In the genomic region with DNA sequence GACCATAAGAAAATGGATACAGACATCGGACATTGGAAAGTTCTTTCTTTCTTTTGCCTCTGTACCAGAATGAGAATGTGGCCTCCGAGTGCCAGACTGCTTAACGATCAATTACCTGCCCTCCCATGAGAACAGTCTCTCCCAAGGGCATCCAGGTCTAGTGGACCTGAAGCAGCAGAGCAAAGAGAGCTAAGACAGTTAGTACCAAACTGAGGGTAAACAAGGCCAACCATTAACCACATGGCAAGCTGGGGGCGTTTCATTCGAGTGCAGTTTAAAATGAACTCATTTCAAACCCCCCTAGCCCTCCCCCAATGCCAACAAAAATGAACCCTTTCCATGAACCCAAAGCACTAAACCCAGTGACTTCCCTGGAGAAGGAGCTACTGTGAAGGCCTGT, we compare ENCODE assay signal across 16 mouse cellular contexts. TPM values are rescaled to one million over a fixed set of nuclear protein-coding genes. Genes with fewer than 3 reads are reported as not detected.
DNase-seq lines count a peak whose midpoint lies in the region; ATAC-seq and TF ChIP-seq lines count a peak whose summit lies in the region.
"Had no signal": no experiment of that assay in that cellular context is flagged by ENCODE, and none has a peak within 500 bp of the region (broad histone marks: within the 10 kb centered on the region; RNA-seq: fewer than 3 reads in every experiment).

No protein-coding gene starts in this region.

- H3K4me2 ChIP-seq in liver, postnatal 0 days (ENCODE audit: low read depth, low read length) = no peak overlapping the region
- no peak overlapping the region for H3K4me2 ChIP-seq in liver, embryonic 12.5 days
- no peak overlapping the region for H3K4me2 ChIP-seq in kidney, embryonic 15.5 days
- no peak overlapping the region for H3K4me2 ChIP-seq in intestine, postnatal 0 days (replicated peaks; ENCODE audit: low read depth)
- H3K4me2 ChIP-seq: forebrain, embryonic 13.5 days; heart, embryonic 12.5 days had no signal

- no peak overlapping the region for H3K9ac ChIP-seq in liver, postnatal 0 days (replicated peaks)
- H3K9ac ChIP-seq in liver, embryonic 12.5 days = no peak overlapping the region
- no peak overlapping the region for H3K9ac ChIP-seq in kidney, embryonic 15.5 days
- H3K9ac ChIP-seq in intestine, postnatal 0 days (ENCODE audit: low read depth, low read length) = no peak overlapping the region
- H3K9ac ChIP-seq: forebrain, embryonic 13.5 days; forebrain, postnatal 0 days; heart, embryonic 12.5 days had no signal

- no peak for TF ChIP-seq EP300 in liver, postnatal 0 days (IDR thresholded peaks at IDR 0.05; ENCODE audit: low read depth)

- H3K9me3 ChIP-seq in liver, postnatal 0 days (ENCODE audit: low read length) = no peaks in the 10 kb centered on the region
- H3K9me3 ChIP-seq in liver, embryonic 12.5 days (replicated peaks) = no peaks in the 10 kb centered on the region
- no peaks in the 10 kb centered on the region for H3K9me3 ChIP-seq in kidney, embryonic 15.5 days (replicated peaks)
- H3K9me3 ChIP-seq in intestine, postnatal 0 days (ENCODE audit: control insufficient read depth) = no peaks in the 10 kb centered on the region
- H3K9me3 ChIP-seq: embryonic facial prominence, embryonic 10.5 days; forebrain, embryonic 13.5 days; heart, embryonic 12.5 days had no signal

- ATAC-seq in liver, postnatal 0 days = peak; percentile 48
- no peak for ATAC-seq in liver, embryonic 12.5 days
- ATAC-seq in kidney, embryonic 15.5 days (replicated peaks; ENCODE audit: low FRiP score) = peak; percentile 71; the same call in 1 of the 2 replicates
- ATAC-seq in intestine, postnatal 0 days = no peak
- ATAC-seq: forebrain, embryonic 13.5 days; forebrain, postnatal 0 days had no signal

- no peak overlapping the region for H3K4me3 ChIP-seq in liver, postnatal 0 days (ENCODE audit: low read depth, low read length)
- H3K4me3 ChIP-seq in liver, embryonic 12.5 days = no peak overlapping the region
- no peak overlapping the region for H3K4me3 ChIP-seq in kidney, embryonic 15.5 days (replicated peaks)
- no peak overlapping the region for H3K4me3 ChIP-seq in intestine, postnatal 0 days (ENCODE audit: low read depth, low read length)
- H3K4me3 ChIP-seq: embryonic facial prominence, embryonic 10.5 days; forebrain, embryonic 13.5 days; heart, embryonic 12.5 days had no signal

- H3K4me1 ChIP-seq in liver, postnatal 0 days (ENCODE audit: insufficient read depth) = no peaks in the 10 kb centered on the region
- peaks cover 52% of the 10 kb centered on the region for H3K4me1 ChIP-seq in liver, embryonic 12.5 days
- H3K4me1 ChIP-seq in kidney, embryonic 15.5 days = no peaks in the 10 kb centered on the region
- H3K4me1 ChIP-seq in intestine, postnatal 0 days (replicated peaks; ENCODE audit: control insufficient read depth, insufficient read depth, low read length) = no peaks in the 10 kb centered on the region

- no peaks in the 10 kb centered on the region for H3K36me3 ChIP-seq in liver, postnatal 0 days (replicated peaks; ENCODE audit: insufficient read depth, low read length)
- H3K36me3 ChIP-seq in liver, embryonic 12.5 days = no peaks in the 10 kb centered on the region
- no peaks in the 10 kb centered on the region for H3K36me3 ChIP-seq in kidney, embryonic 15.5 days
- no peaks in the 10 kb centered on the region for H3K36me3 ChIP-seq in intestine, postnatal 0 days (ENCODE audit: control insufficient read depth, insufficient read depth)
- H3K36me3 ChIP-seq: embryonic facial prominence, embryonic 10.5 days; heart, embryonic 12.5 days had no signal

- WGBS in liver, postnatal 0 days (ENCODE audit: insufficient replicate concordance) = 68% methylated on average over 5 of the region's 5 CpGs
- 85% methylated on average over 5 of the region's 5 CpGs for WGBS in liver, embryonic 12.5 days (ENCODE audit: insufficient replicate concordance)
- 67% methylated on average over 5 of the region's 5 CpGs for WGBS in kidney, embryonic 15.5 days
- 84% methylated on average over 5 of the region's 5 CpGs for WGBS in intestine, postnatal 0 days

- H3K27me3 ChIP-seq in liver, postnatal 0 days (ENCODE audit: insufficient read depth, low read length) = no peaks in the 10 kb centered on the region
- H3K27me3 ChIP-seq in liver, embryonic 12.5 days (replicated peaks) = no peaks in the 10 kb centered on the region
- peaks cover 4% of the 10 kb centered on the region; the same call in 1 of the 2 replicates for H3K27me3 ChIP-seq in kidney, embryonic 15.5 days
- no peaks in the 10 kb centered on the region for H3K27me3 ChIP-seq in intestine, postnatal 0 days (replicated peaks; ENCODE audit: control insufficient read depth, insufficient read depth, low read length)
- H3K27me3 ChIP-seq: forebrain, embryonic 13.5 days; heart, embryonic 12.5 days had no signal

- 0 out of 2 replicates have a peak overlapping the region, but pooled peaks have one; percentile 16 for H3K27ac ChIP-seq in liver, postnatal 0 days (ENCODE audit: low read depth)
- no peak overlapping the region for H3K27ac ChIP-seq in liver, embryonic 12.5 days
- peak overlapping the region; percentile 41; the same call in 1 of the 2 replicates for H3K27ac ChIP-seq in kidney, embryonic 15.5 days
- H3K27ac ChIP-seq in intestine, postnatal 0 days (ENCODE audit: low read depth, low read length) = no peak overlapping the region
- H3K27ac ChIP-seq: embryonic facial prominence, embryonic 10.5 days; forebrain, embryonic 13.5 days had no signal

- no peak for TF ChIP-seq CTCF in liver, postnatal 0 days (IDR thresholded peaks at IDR 0.05; ENCODE audit: low read depth)
- TF ChIP-seq CTCF in intestine, postnatal 0 days (IDR thresholded peaks at IDR 0.05; ENCODE audit: low read depth) = no peak

- no peak for DNase-seq in liver, postnatal 0 days
- peak; percentile 33 for DNase-seq in kidney, postnatal 10 days
- DNase-seq in kidney, postnatal 4 days = peak; percentile 27 to 50
- DNase-seq in thymus, postnatal 14 days = no peak
- DNase-seq: adrenal gland, adult 2 months; cerebellum, adult 2 months; cerebellum, postnatal 10 days; forebrain, postnatal 0 days; gastrocnemius, postnatal 14 days; heart, postnatal 36 days had no signal

RNA-seq across cellular contexts. Expression of gene Gpc4, which starts 12.1 kb away (rescaled TPM):
- 15.8 and 19.7 TPM in 2 replicates for polyA plus RNA-seq in liver, postnatal 0 days (2015; fragmentation: Nextera tagmentation; extraction: Ambion mirVana)
- 6.3 and 7.2 TPM in 2 replicates for polyA plus RNA-seq in liver, embryonic 12.5 days (2016; fragmentation: Nextera tagmentation; extraction: Ambion mirVana)
- polyA plus RNA-seq in kidney, embryonic 15.5 days (2015; fragmentation: Nextera tagmentation; extraction: Ambion mirVana) = 71.2 and 77.5 TPM in 2 replicates
- polyA plus RNA-seq in intestine, postnatal 0 days (2015; fragmentation: Nextera tagmentation; extraction: Ambion mirVana) = 21.2 and 21.6 TPM in 2 replicates

Comparison
In these comparisons a context has a peak if more than half of its experiments do, and no peak if none do; other contexts are left out.
1. ATAC-seq: peak in liver, postnatal 0 days (single experiment) and kidney, embryonic 15.5 days (single experiment); none in liver, embryonic 12.5 days (single experiment) and intestine, postnatal 0 days (single experiment).
2. H3K27ac ChIP-seq: peak in liver, postnatal 0 days (single experiment) and kidney, embryonic 15.5 days (single experiment); none in liver, embryonic 12.5 days (single experiment) and intestine, postnatal 0 days (single experiment).
3. DNase-seq: peak in kidney, postnatal 10 days (single experiment) and kidney, postnatal 4 days (2 of 2); none in liver, postnatal 0 days (single experiment) and thymus, postnatal 14 days (single experiment).